Mouse (Mus musculus): ENCODE results near the gene Slc5a4b.
"Not testable (repeated sequence)": the region's sequence is repeated elsewhere in the genome, so short reads cannot be mapped to it uniquely, and the experiment has no call there.

Slc5a4b gene

DNA sequence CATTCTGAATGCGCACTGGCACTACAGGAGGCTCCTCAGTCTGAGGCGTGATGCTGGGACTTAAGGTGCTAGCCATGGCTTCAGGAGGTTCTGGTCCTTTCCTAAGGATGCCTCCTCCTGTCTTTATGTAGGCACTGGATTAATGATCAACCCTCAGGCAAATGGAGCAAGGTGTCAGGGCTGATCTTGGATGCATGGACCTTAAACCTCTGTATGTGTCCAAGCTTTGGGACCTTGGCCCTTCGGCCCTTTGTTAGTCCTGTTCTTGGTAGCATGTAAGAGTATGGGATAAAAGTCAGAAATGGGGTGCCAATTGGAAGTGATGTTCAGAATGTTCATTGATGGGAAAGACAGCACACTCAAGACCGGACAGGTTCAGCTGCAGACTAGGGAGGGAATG lies at the start of gene Slc5a4b:
TSS of gene Slc5a4b (minus strand) at position 101 of the 400 bp plus-strand sequence.
- DNase-seq (ENCODE audit: extremely low spot score, low read depth, low spot score): no peak

DNA sequence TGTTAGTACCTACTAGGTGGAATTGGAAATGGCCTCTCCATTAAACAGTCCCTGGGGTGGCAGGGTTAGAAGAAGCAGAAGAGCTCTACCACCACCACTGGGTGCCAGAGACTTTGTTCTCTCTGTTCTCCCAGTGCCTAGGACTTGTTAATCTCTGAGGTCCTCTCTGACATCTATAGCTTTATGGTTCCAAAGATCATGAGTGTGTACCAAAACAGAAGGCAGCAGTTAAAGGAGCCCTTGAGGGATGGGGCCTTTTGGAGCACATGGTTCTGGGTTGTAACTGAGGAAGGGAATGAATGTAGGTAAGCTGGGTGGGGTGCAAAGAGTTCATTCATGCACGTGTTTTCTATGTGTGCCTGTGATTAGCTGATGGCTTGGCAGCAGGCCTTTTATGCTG lies 47.2 kb upstream of the Slc5a4b start:
- DNase-seq (ENCODE audit: extremely low spot score, low read depth, low spot score): no peak

DNA sequence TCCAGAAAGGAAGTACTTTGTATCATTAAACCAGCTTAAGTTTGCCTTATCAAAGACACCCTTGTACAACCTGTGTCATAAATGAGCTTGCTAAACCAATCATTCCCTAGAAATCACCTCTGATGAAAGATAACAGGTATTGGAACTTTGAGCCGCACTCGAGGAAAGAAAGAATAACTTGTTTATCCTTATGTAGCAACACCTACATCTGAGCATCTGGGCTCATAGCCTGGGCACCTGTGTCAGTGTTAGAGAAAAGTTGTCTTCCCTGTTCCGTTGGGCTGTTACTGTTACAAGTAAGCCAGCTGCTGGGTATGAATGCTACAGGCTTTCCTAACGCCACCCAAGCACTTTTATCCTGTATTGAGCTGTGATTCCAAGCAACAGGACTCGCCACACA lies 46.8 kb upstream of the Slc5a4b start:
- DNase-seq (ENCODE audit: extremely low spot score, low read depth, low spot score): no peak

DNA sequence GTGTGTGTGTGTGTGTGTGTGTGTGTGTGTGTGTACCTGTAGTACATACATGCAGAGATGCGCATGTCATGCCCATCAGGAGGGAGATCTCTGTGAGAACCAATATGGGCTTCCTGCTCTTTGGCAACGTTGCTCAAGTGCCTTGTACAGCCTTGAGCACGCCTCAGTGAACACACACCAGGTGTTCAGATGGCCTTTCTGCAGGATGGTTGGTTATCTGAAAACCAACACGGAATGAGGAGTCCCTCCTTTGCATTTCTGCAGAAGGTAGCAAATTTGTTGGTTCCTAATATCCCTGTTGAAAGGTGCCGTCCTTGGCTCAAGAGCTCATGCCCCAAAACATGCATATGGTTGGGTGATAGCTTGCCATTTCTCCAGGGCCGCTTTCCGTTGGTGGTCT lies 45.1 kb upstream of the Slc5a4b start:
- DNase-seq (ENCODE audit: extremely low spot score, low read depth, low spot score): no peak

GRCm38 (mm10) chr10:76147278-76147677 lies 36.5 kb upstream of the Slc5a4b start, which contains the start of gene Slc5a4a:
Gene Slc5a4a (plus strand): TSS chr10:76147451.
- DNase-seq (ENCODE audit: extremely low spot score, low read depth, low spot score): no peak

DNA sequence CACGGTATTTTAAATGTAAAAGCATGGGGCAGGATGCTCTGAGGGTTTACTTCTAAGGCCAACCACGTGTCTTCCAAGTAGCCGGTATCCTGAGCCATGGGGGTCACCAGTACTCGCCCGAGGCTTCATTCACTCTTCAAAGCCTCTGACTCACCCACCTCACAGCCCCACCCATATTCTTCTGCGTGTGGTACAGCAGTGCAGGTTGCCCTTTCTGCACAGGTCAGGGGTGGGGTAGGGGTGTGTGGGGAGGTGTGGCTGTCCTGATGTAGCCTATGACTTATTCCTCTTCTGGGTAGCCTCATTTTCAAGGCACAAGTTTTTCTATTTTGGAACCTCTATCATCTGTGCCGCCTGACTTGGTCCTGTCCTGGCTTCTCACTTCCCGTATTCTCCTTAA lies 36.1 kb upstream of the Slc5a4b start:
- no peak for DNase-seq (ENCODE audit: extremely low spot score, low read depth, low spot score)

- DNase-seq (ENCODE audit: extremely low spot score, low read depth, low spot score): no peak
Measured at GRCm38 (mm10) chr10:76136318-76136717, 25.6 kb upstream of the Slc5a4b start.

- no peak for DNase-seq (ENCODE audit: extremely low spot score, low read depth, low spot score)
Measured at GRCm38 (mm10) chr10:76132506-76132905, 21.7 kb upstream of the Slc5a4b start.

DNA sequence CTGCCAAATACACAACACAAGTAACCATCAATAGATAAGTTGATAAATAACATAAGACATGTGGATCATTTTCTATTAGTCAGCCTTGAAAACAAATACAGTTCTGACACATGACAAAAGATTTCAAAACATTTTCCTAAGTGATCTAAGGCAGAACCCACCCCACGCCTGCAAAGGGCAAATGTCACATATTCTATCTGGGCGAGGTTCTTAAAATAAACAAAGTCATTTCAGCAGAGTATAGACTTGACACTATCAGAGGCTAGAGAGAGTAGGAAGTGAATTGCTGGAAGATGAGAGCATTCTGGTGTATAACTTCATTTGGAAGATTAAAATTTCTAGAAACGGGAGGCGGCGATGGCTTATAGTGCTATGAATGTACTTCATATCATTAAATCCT lies 10.7 kb upstream of the Slc5a4b start:
- no peak for DNase-seq (ENCODE audit: extremely low spot score, low read depth, low spot score)

DNA sequence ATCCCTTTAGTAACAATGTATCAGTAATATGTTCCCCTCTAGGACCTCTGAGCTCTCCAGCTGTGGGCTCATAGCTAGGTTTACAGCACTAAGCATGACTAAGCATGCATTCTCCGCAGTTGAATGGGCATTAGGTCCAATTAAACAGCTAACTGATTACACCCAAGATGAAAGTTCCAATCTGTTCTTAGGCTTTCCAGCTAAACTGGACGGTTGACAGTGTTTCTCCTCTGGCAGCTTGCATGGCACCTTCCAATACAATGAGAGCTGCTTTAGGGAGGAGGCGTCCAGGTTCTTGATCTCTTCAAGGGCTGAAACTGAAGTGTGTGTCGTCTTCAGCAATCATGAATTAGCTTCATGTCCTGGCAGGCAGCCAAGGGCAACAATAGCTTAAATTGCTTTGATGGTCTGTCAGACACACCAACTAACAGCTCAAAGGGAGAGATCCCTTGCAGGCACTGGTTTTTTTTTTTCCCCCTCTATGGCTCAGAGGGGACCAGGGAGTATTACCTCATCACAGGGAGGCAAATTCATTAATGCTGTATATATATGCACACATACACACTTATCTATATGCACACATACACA lies 9.5 kb upstream of the Slc5a4b start:
- DNase-seq (ENCODE audit: extremely low spot score, low read depth, low spot score): no peak

- no peak for DNase-seq (ENCODE audit: extremely low spot score, low read depth, low spot score)
Measured at GRCm38 (mm10) chr10:76118741-76119140, 8.0 kb upstream of the Slc5a4b start.

- DNase-seq (ENCODE audit: extremely low spot score, low read depth, low spot score): no peak
Measured at GRCm38 (mm10) chr10:76117966-76118365, 7.2 kb upstream of the Slc5a4b start.

- no peak for DNase-seq (ENCODE audit: extremely low spot score, low read depth, low spot score)
Measured at GRCm38 (mm10) chr10:76097368-76097767, 13.4 kb downstream of the Slc5a4b start.

- no peak for DNase-seq (ENCODE audit: extremely low spot score, low read depth, low spot score)
Measured at GRCm38 (mm10) chr10:76096580-76096979, 14.2 kb downstream of the Slc5a4b start.

- DNase-seq (ENCODE audit: extremely low spot score, low read depth, low spot score): not testable (repeated sequence)
Measured at GRCm38 (mm10) chr10:76077008-76077407, 33.8 kb downstream of the Slc5a4b start.

GRCm38 (mm10) chr10:76072080-76072479 lies 38.7 kb downstream of the Slc5a4b start:
- not testable (repeated sequence) for DNase-seq (ENCODE audit: extremely low spot score, low read depth, low spot score)

DNA sequence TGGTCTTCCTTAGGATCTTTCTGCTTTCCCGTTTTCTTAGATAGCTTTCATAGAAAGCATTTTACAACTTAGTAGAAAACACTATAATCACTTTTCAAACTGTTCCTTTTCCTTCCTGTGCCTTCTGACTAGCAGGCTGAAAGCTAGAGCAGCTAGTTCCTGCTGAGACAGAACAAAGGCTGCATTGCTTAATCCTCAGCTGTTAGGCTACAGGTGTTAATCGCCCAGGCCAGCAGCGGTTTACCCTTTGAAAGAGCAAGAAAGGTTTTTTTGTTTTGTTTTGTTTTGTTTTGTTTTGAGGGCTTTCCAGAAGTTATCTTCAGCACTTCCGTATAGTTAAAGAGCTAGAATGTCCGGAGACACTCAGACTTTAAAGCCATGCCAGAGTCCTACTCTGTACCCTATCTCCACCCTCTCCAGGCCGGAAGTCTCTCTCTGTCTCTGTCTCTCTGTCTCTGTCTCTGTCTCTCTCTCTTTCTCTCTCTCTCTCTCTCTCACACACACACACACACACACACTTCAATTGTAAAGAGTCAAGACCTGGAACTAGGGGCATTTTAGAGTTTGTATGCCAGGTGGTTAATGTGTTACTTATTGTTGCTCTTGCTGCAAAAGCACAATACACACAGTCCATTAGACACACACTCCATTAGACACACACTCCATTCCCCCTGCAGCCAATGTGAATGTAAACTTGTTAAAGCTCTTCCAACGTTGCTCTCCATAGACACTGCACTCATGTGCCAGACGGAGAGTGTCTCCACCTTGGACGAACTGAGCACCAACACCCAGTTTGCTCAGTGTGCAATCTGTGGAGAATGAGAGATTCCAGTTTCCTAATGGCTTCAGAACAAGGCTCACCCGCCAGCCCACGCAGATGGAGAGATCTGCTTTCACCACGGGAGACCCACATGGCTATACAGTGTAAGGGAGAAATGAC lies 42.8 kb downstream of the Slc5a4b start:
- peak; percentile 14 for DNase-seq (ENCODE audit: extremely low spot score, low read depth, low spot score)

- DNase-seq (ENCODE audit: extremely low spot score, low read depth, low spot score): no peak
Measured at GRCm38 (mm10) chr10:76062439-76062838, 48.3 kb downstream of the Slc5a4b start.

GRCm38 (mm10) chr10:76051860-76052259 lies 58.9 kb downstream of the Slc5a4b start:
- no peak for DNase-seq (ENCODE audit: extremely low spot score, low read depth, low spot score)

DNA sequence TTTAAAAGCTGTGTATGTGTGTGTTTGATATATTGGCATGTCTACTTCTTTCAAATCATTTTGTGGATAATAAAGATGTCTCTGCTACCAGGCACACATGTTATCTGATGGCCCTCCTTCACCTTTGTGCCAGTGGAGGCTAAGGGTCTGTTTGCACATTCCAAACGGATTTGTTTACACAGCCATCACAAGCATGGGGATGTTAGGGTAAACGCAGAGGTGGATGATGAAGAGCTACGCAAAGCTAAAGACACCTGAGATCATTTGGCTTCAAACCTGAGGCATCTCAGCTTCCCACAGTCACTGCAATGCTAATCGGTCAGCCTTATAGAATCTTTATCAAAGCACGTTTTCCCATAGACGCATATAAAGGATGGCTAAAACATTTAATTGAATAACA lies 61.8 kb downstream of the Slc5a4b start:
- DNase-seq (ENCODE audit: extremely low spot score, low read depth, low spot score): no peak

GRCm38 (mm10) chr10:76047182-76047869 lies 63.4 kb downstream of the Slc5a4b start:
- no peak for DNase-seq (ENCODE audit: extremely low spot score, low read depth, low spot score)

GRCm38 (mm10) chr10:76046754-76047153 lies 64.0 kb downstream of the Slc5a4b start:
- DNase-seq (ENCODE audit: extremely low spot score, low read depth, low spot score): no peak

All from hindlimb bud, embryonic 11.5 days (tissue).